Mouse (Mus musculus): ENCODE measurements around the gene Plet1.

The Plet1 gene

GRCm38 (mm10) chr9:50494311-50494710 lies at the start of gene Plet1:
Gene Plet1, plus strand, starts transcription at chr9:50494525.
- DNase-seq (ENCODE audit: low spot score in 2 of 2), result no peak

GRCm38 (mm10) chr9:50449048-50449447 lies 45.3 kb upstream of the Plet1 start:
- DNase-seq (ENCODE audit: low spot score in 2 of 2), result no peak

- DNase-seq (ENCODE audit: low spot score in 2 of 2), result no peak
These were observed 42.7 kb upstream of the Plet1 start for GRCm38 (mm10) chr9:50451456-50452218.

DNA sequence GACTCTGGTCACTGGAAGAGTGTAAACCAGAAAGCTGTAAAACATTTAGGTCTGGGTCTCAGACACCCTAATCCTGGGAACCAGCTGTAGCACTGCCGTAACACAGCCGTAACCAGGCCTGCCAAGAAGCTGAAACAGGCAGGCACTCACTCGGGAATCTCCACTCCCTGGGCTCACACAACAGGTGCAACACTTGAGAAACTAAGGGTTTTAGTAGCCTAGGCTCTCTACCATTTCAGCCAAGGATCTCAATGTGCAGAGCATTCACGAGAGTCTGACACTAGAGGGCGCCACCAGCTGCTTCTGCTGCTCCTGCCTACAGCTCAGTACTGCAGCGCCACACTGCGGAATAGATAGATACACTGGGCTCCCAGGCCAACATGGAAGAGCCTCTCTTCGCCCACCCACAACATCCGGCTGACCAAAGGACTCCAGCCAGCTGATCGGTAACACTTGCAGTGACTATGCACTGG lies 42.0 kb upstream of the Plet1 start:
- peak; percentile 73 to 93 for DNase-seq (ENCODE audit: low spot score in 2 of 2)

DNA sequence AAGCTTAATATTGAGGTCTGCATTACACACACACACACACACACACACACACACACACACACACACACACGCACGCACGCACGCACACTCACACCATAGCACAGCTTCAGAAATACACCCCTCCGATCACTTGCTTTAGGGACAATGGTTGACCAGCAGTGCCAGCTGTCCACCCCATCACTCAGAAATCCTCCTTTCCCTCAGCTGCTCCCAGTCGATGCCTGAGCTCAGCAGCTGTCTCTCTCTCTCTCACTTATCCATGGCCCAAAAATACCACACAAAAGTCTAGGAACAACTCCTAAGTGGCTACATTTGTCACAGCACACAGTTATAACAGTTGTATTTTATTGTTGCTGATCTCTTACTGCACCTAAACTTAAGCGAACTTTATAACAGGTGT lies 36.7 kb upstream of the Plet1 start:
- no peak for DNase-seq (ENCODE audit: low spot score in 2 of 2)

DNA sequence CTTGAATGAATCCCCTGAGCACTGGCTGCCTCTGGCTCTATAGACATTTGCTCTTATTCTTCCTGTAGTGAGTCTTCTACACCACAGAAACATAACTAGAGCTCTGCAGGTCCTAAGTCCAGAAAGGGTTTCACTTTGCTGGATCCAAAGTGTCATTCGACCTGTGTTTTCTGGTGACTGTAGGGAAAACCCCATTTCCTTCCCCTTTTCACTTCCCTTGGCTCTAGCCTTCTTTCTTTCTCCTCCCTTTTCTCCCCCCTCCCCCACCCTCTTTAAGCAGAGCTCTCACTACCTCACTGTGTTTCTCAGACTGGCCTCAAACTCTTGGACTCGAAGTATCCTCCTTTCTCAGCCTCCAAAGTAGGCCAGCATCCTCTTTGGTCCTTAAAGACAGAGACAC lies 34.8 kb upstream of the Plet1 start:
- DNase-seq (ENCODE audit: low spot score in 2 of 2), result no peak

- peak; percentile 74 to 89 for DNase-seq (ENCODE audit: low spot score in 2 of 2)
These were observed 31.7 kb upstream of the Plet1 start for GRCm38 (mm10) chr9:50462494-50463204.

GRCm38 (mm10) chr9:50463205-50463508 lies 31.2 kb upstream of the Plet1 start:
- DNase-seq (ENCODE audit: low spot score in 2 of 2), result no peak

GRCm38 (mm10) chr9:50470377-50471100 lies 23.8 kb upstream of the Plet1 start:
- DNase-seq (ENCODE audit: low spot score in 2 of 2), result peak; percentile 45 to 49

GRCm38 (mm10) chr9:50471181-50471901 lies 23.0 kb upstream of the Plet1 start:
- peak; percentile 26 to 33 for DNase-seq (ENCODE audit: low spot score in 2 of 2)

DNA sequence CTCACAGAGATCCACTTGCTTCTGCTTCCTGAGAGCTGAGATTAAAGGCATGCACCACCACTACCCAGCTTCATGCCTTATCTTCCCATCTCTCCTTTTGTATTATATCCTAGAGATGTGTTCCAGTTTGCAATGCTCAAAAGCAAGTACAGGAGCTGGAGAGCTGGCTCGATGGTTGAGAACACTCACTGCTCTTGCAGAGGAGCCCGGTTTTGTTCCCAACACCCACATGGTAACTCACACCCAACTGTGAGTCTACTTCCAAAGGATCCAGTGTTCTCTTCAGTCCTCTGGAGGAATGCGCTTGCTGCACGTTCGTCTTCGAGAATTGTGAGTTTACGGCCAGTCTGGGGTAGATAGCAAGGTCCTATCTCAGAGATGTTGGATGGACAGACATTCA lies 19.0 kb upstream of the Plet1 start:
- no peak for DNase-seq (ENCODE audit: low spot score in 2 of 2)

DNA sequence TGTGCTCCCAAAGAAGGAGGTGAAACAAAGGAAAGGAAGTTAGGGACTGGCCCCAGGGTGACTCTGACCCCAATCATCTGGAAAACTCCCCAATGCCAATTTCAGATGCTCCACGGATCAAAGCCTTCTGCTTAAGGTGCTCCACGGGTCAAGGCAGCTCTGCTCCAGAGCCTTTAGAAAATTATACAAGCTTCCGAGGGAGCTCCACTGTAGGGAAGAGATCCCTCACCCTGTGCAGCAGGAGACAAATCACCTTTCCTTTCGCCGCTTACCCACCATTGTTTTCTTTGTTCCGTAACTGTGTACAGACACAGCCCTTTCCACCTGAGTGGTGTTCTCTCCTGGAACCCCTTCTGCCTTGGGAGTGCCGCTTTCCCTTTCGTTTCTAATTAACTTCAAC lies 18.6 kb upstream of the Plet1 start:
- DNase-seq (ENCODE audit: low spot score in 2 of 2), result no peak

DNA sequence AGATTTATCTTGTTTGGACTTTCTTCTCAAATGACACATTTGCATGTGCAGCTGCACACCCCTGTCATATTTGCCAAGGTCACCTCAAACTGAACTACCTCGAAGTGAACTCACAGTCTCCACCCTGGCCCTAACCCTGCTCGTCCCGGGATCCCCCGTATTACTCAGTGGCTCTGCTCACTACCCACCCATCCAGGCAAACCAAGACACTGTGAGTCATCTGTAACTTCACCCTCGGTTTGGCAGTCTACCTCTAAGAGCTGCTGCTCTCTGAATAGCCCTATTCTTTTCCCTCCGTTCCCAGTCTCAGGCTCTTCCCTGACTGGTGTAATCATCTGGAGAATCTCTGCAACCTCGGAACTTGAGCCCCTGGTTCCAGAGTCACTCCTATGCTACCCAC lies 17.7 kb upstream of the Plet1 start:
- DNase-seq (ENCODE audit: low spot score in 2 of 2), result no peak

DNA sequence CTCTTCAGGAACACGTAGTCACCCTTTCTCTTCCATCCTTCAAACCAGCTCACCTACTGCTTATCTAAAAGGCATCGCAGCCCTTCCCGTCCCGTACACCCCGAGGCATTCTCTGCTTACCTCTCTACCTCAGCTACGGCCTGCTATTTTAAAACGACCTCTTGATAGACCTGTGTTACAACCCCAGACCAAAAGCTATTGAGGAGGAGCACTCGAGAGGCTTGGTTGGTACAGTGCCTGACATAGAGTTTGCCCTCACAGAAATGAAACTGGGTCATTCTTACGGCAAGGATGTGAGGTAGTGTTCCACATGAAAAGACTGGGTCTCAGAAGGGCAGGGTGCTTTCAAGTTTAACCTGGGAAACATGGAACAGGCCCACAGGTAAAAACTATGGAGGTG lies 17.1 kb upstream of the Plet1 start:
- no peak for DNase-seq (ENCODE audit: low spot score in 2 of 2)

- DNase-seq (ENCODE audit: low spot score in 2 of 2), result peak; percentile 48 to 54
These were observed 15.5 kb upstream of the Plet1 start for GRCm38 (mm10) chr9:50478826-50479225.

- no peak for DNase-seq (ENCODE audit: low spot score in 2 of 2)
These were observed 14.8 kb upstream of the Plet1 start for GRCm38 (mm10) chr9:50479476-50479875.

DNA sequence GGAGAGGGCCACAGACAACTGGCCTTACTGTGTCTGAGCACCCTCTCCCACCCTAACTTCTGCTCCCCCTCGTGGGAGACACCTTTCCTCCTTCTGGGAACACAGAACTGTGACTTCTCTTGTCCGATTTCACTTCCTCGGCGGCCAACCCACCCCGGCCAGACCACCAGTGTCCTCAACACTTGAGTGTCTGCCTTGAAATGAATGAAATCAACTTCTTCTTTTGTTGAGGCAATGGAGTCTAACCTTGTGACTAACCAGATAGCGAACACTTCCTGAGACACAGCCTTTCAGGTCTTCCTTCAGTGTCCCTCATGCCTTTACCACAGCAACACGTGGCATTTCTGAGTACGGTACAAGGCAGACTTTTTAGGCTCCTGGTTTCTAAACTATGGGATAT lies 11.6 kb upstream of the Plet1 start:
- no peak for DNase-seq (ENCODE audit: low spot score in 2 of 2)

DNA sequence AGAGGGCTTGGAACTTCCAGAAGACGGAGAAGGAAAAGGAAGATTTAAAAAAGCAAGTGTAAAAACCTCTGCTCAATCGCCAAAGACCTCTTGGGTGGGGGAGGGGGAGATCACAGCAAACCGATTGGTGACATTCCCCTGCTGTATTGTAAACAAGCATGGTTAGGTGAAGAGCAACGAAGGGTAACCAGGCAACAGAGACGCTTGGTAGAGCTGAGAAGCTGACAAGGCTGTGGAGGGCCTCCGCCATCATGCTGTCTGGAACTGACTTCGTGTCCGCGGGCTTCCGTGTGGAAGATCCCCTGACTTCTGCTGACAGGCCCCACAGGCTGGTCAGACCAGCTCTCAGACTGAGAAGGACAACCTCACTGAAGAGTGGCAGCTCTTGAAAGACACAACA lies 8.8 kb upstream of the Plet1 start:
- DNase-seq (ENCODE audit: low spot score in 2 of 2), result no peak

GRCm38 (mm10) chr9:50490836-50491235 lies 3.5 kb upstream of the Plet1 start:
- DNase-seq (ENCODE audit: low spot score in 2 of 2), result no peak

DNA sequence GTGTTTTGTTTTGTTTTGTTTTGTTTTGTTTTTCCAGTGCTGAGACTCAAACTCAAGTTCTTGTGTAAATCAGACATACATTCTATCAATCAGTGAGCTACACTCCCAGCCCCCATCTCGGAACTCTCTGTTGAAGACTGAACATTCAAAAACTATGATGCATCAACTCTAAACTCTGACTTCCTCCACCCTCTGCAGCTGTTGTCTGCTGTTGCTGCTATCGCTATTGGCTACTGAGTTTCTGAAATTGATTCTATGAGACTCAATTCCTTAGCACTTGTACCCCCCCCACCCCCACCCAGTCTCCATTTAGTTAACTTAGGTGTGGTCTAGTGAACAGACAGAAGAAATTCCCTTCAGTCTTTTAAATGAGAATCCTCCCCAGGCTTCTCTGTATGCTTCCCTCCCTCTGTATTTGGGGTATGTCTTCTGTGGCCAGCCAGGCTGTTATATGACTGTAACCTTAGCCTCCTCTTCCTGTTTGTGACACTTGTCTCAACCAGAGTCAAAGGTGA lies 2.7 kb upstream of the Plet1 start:
- DNase-seq (ENCODE audit: low spot score in 2 of 2), result no peak

DNA sequence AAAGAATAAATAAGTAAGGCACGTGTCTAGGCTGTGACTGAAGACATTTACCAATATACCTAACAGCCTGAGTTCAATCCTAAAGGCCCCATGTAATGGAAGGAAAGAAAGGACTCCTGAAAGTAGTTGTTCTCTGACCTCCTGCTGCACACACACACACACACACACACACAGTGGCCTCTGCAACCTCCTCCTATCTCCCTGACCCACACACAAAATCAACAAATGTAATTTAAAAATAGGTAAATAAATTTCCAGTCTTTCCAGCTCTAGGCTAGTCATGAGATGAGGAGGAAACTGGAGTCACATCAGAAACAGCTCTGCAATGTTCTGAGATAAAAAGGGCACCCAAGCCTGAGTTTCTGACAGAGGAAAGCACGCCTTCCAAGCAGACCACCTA lies 548 bp upstream of the Plet1 start:
- DNase-seq (ENCODE audit: low spot score in 2 of 2), result no peak
